Mouse (Mus musculus): ENCODE results near the gene Klrb1b. TPM values are rescaled to one million over a fixed set of nuclear protein-coding genes. Genes with fewer than 3 reads are reported as not detected.
"Not testable (repeated sequence)": the region's sequence is repeated elsewhere in the genome, so short reads cannot be mapped to it uniquely, and the experiment has no call there.

The Klrb1b gene
- polyA plus RNA-seq, 1 experiment: not detected

GRCm38 (mm10) chr6:128799896-128800270, 26.2 kb downstream of the Klrb1b start:
- no peak for TF ChIP-seq MYOG (IDR thresholded peaks at IDR 0.05; ENCODE audit: control insufficient read depth, extremely low read depth, insufficient read length)
- TF ChIP-seq MYOD1 (IDR thresholded peaks at IDR 0.05; ENCODE audit: control insufficient read depth, insufficient read length, low read depth): no peak
- no peak for TF ChIP-seq MAX (IDR thresholded peaks at IDR 0.05)
- no peak for TF ChIP-seq FOSL1 (IDR thresholded peaks at IDR 0.05; ENCODE audit: insufficient read depth, low read length, poor library complexity, severe bottlenecking)
- TF ChIP-seq USF1 (IDR thresholded peaks at IDR 0.05; ENCODE audit: low read depth): no peak
- TF ChIP-seq CTCF (IDR thresholded peaks at IDR 0.05; ENCODE audit: control insufficient read depth, insufficient read depth, insufficient read length): no peak
- TF ChIP-seq CEBPB (IDR thresholded peaks at IDR 0.05; ENCODE audit: low read depth): no peak
- peak overlapping the region; percentile 43 for H3K4me3 ChIP-seq (ENCODE audit: insufficient read depth, poor library complexity, severe bottlenecking)
- no peaks in the 10 kb centered on the region for H3K27me3 ChIP-seq (ENCODE audit: control insufficient read depth, insufficient read depth, insufficient read length)
- no peaks in the 10 kb centered on the region for H3K79me3 ChIP-seq (ENCODE audit: low read depth)
- H3ac ChIP-seq (ENCODE audit: control insufficient read depth, insufficient read length, low read depth): no peak overlapping the region
- no peaks in the 10 kb centered on the region for H3K36me3 ChIP-seq (ENCODE audit: control insufficient read depth, insufficient read depth)
- no peaks in the 10 kb centered on the region for H3K79me2 ChIP-seq (ENCODE audit: control insufficient read depth, insufficient read depth)

GRCm38 (mm10) chr6:128799144-128799895, 26.8 kb downstream of the Klrb1b start:
- Histone ChIP-seq H3ac (ENCODE audit: control insufficient read depth, insufficient read length, low read depth) (peak overlapping the region; percentile 91), H3K4me3 (ENCODE audit: insufficient read depth, poor library complexity, severe bottlenecking) (peak overlapping the region; percentile 43)
- peak; percentile 6 for TF ChIP-seq CTCF (IDR thresholded peaks at IDR 0.05; ENCODE audit: control insufficient read depth, insufficient read depth, insufficient read length)
- H3K27me3 ChIP-seq (ENCODE audit: control insufficient read depth, insufficient read depth, insufficient read length); H3K79me3 ChIP-seq (ENCODE audit: low read depth); H3K36me3 ChIP-seq (ENCODE audit: control insufficient read depth, insufficient read depth); H3K79me2 ChIP-seq (ENCODE audit: control insufficient read depth, insufficient read depth): not testable (repeated sequence)

- H3K79me2 ChIP-seq (ENCODE audit: control insufficient read depth, insufficient read depth); H3K79me3 ChIP-seq (ENCODE audit: low read depth); H3ac ChIP-seq (ENCODE audit: control insufficient read depth, insufficient read length, low read depth); H3K27me3 ChIP-seq (ENCODE audit: control insufficient read depth, insufficient read depth, insufficient read length); H3K36me3 ChIP-seq (ENCODE audit: control insufficient read depth, insufficient read depth): not testable (repeated sequence)
- H3K4me3 ChIP-seq (ENCODE audit: insufficient read depth, poor library complexity, severe bottlenecking): peak overlapping the region; percentile 43
Measured at GRCm38 (mm10) chr6:128798772-128799143, 27.4 kb downstream of the Klrb1b start.

- H3K36me3 ChIP-seq (ENCODE audit: control insufficient read depth, insufficient read depth): no peaks in the 10 kb centered on the region
- H3K27me3 ChIP-seq (ENCODE audit: control insufficient read depth, insufficient read depth, insufficient read length): no peaks in the 10 kb centered on the region
Measured at GRCm38 (mm10) chr6:128797936-128798771, 28.0 kb downstream of the Klrb1b start.

GRCm38 (mm10) chr6:128797185-128797905, 28.8 kb downstream of the Klrb1b start:
- H3ac ChIP-seq (ENCODE audit: control insufficient read depth, insufficient read length, low read depth): no peak overlapping the region
- no peaks in the 10 kb centered on the region for H3K36me3 ChIP-seq (ENCODE audit: control insufficient read depth, insufficient read depth)
- no peaks in the 10 kb centered on the region for H3K27me3 ChIP-seq (ENCODE audit: control insufficient read depth, insufficient read depth, insufficient read length)
- no peak for TF ChIP-seq MYOG (IDR thresholded peaks at IDR 0.05; ENCODE audit: control insufficient read depth, extremely low read depth, insufficient read length)
- TF ChIP-seq USF1 (IDR thresholded peaks at IDR 0.05; ENCODE audit: low read depth): no peak
- TF ChIP-seq CEBPB (IDR thresholded peaks at IDR 0.05; ENCODE audit: low read depth): no peak
- no peak for TF ChIP-seq FOSL1 (IDR thresholded peaks at IDR 0.05; ENCODE audit: insufficient read depth, low read length, poor library complexity, severe bottlenecking)
- TF ChIP-seq MYOD1 (IDR thresholded peaks at IDR 0.05; ENCODE audit: control insufficient read depth, insufficient read length, low read depth): no peak
- no peak overlapping the region for H3K4me3 ChIP-seq (ENCODE audit: insufficient read depth, poor library complexity, severe bottlenecking)
- H3K79me2 ChIP-seq (ENCODE audit: control insufficient read depth, insufficient read depth): no peaks in the 10 kb centered on the region
- H3K79me3 ChIP-seq (ENCODE audit: low read depth): no peaks in the 10 kb centered on the region

More at GRCm38 (mm10) chr6:128797936-128798771, 28.0 kb downstream of the Klrb1b start:
- TF ChIP-seq FOSL1 (IDR thresholded peaks at IDR 0.05; ENCODE audit: insufficient read depth, low read length, poor library complexity, severe bottlenecking): no peak
- TF ChIP-seq CTCF (IDR thresholded peaks at IDR 0.05; ENCODE audit: control insufficient read depth, insufficient read depth, insufficient read length): no peak
- no peak for TF ChIP-seq USF1 (IDR thresholded peaks at IDR 0.05; ENCODE audit: low read depth)
- no peak for TF ChIP-seq MYOG (IDR thresholded peaks at IDR 0.05; ENCODE audit: control insufficient read depth, extremely low read depth, insufficient read length)
- TF ChIP-seq MAX (IDR thresholded peaks at IDR 0.05): no peak
- no peak overlapping the region for H3K4me3 ChIP-seq (ENCODE audit: insufficient read depth, poor library complexity, severe bottlenecking)
- H3K79me2 ChIP-seq (ENCODE audit: control insufficient read depth, insufficient read depth): no peaks in the 10 kb centered on the region
- H3ac ChIP-seq (ENCODE audit: control insufficient read depth, insufficient read length, low read depth): no peak overlapping the region
- no peaks in the 10 kb centered on the region for H3K79me3 ChIP-seq (ENCODE audit: low read depth)
